Mouse (Mus musculus): Measurements from ENCODE around the gene Nhlrc2. TPM values are rescaled to one million over a fixed set of nuclear protein-coding genes. Genes with fewer than 3 reads are reported as not detected.

Gene Nhlrc2
- polyA plus RNA-seq, 1 experiment = 10.3 TPM

DNA sequence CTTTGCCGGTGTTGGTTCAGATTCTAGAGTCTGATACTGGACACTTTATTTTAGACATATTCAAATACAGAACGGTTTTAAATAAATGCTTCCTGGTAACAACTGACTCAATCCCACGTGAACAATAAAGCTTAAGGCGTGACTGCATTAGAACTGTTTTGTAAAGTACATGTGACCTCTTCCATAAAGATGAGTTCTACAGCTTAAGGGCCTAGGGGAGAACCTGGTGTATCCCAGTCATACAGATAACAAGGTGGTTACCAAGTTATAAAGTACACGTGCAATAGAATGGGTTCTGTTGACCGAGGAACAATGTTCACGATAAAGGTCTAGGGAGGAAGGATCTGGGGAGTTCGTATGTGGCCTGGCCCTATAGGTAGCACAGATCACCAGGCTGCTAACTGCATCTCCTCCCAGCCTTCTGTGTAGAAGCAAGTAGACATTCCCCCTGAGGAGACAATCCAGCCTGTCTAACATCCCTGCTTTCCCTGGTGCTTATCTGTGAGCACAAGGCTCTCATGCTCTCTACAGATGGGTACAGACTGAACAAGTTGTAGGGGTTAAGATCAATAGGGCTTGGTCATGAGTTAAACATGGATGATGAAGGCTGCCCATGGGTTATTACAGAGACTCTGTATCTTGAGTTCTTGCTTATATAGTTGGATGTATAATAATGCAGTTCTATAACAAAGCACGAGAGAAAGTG is 14.5 kb downstream of the Nhlrc2 start:
- DNase-seq (ENCODE audit: extremely low spot score in 1 of 2, low spot score in 1 of 2) = no peak

DNA sequence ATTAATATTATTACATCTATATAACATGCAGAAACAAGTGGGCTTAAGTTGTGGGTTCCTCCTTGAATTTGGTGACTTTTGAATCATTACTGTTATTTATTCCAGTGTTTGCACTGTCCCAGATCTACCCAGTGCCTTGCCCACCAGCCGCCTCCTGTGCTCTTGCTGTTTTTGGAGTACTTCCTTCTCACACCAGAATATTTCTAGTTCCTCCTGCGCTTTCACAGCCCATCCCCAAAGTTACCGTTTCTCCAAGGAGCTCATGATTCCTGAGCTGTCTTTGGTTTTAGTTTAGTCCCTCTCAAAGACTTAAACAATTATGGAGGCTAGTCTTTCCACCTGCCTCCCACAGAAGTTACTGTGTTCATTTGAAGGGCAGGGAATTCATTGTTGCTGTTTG is 15.4 kb downstream of the Nhlrc2 start:
- peak; percentile 62 to 72 for DNase-seq (ENCODE audit: extremely low spot score in 1 of 2, low spot score in 1 of 2)

DNA sequence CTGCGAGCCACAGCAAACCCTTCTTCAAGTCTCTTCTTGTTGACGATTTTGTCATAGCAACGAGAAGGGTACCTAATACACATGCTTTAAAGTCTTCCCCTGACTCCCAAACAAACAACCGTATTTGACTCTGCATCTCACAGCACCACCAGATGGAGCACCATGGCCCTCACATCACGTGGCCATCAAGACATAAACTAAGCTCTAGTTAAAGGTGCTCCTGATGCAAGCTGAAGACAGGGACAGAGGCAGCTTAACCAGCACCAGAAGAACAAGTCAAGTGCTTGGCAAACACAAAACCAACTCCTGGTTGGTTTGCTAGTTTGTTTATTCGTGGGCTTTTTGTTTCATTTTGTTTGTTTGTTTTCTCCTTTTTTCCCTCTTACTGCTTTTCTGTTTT is 17.3 kb downstream of the Nhlrc2 start:
- peak in 1 of 2 experiments; percentile 43 for DNase-seq (ENCODE audit: extremely low spot score in 1 of 2, low spot score in 1 of 2)

DNA sequence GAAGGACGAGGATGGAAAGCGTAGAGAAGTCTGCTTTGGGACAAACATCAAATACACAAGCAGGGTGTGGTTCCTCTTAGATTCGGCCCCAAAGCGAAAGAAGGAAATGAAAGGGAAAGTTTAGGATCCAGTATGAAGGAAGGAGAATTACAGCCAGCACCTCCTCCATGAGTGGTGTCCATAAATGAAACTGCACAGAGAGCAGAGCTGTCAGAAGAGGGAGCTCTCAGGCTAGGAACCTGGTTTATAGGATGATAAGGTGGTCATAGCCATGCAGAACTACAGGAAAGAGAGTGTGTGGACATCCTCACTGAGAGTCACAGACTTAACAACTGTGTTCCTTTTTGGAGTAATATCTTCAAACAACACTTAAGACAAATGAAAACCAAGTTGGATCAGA is 18.0 kb downstream of the Nhlrc2 start:
- peak; percentile 53 to 86 for DNase-seq (ENCODE audit: extremely low spot score in 1 of 2, low spot score in 1 of 2)

DNA sequence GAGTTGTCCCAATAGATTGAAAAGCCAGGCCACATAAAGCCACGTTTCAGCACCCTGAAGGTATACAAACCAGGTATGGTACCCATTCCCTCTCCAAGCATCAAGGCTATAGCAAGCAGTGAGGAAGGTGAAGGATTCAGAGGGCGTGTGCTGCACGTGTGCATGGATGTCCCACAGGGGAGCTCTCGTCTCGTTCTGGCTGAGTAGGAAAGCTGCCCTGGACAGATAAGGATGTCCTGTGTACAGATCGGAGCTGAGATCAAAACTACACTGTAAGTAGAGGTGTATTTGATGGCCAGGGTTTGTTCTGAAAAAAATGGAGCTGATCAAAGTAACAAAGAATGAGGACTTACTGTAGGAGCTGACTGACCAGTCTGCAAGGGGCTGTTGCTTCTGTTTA is 18.9 kb downstream of the Nhlrc2 start:
- no peak for DNase-seq (ENCODE audit: extremely low spot score in 1 of 2, low spot score in 1 of 2)

DNA sequence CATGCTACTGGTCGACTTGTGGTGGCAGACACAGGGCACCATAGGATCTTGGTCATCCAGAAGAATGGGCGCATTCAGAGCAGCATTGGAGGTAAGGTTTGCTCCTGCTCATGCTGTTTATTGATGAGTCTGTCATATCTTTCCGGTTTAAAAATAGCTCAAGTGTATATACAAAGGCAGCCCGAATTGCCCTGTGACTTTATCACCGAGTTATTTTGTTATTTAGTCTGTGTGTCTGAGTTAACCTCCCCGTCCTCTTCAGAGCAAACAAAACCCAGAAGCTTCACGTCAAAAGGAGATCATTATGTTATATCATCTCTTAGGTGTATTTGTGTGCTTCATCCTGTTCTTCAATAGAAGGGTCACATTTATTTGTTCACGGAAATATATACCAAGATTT is 22.7 kb downstream of the Nhlrc2 start:
- DNase-seq (ENCODE audit: extremely low spot score in 1 of 2, low spot score in 1 of 2) = no peak

DNA sequence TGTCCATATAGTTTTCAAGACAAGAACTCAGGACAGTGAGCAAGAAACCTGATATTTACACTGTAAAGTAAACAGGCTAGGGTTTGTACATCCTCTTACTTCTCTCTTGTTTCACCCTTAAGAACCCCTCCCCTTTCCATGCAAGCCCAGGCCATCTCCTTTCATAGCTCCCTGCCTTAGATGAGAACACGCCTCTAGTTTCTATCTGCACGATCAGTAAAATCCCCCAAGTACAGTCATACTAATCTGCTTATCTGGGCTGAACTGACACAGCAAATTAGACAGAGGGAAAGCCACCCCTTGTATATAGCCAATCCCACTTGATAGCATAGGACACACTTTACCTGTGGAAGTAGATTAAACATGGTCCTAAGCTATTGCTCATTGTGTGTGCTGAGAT is 23.2 kb downstream of the Nhlrc2 start:
- DNase-seq (ENCODE audit: extremely low spot score in 1 of 2, low spot score in 1 of 2) = no peak

DNA sequence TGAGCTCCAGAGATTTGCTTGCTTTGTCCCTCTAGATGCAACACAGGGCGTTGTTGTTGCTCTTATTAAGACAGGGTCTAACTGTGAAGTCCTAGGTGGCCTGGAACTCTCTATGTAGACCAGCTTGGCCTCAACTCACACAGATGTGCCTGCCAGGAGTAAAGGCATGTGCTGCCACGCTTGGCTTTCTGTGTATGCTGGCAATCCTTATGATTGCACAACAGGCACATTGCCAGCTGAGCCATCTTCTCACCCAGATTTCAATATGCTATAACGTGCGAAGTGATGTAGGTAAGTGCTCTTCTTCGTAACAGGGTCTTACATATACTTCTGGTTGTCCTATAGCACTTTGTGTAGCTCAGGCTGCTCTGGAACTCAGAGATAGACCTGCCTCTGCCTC is 23.9 kb downstream of the Nhlrc2 start:
- DNase-seq (ENCODE audit: extremely low spot score in 1 of 2, low spot score in 1 of 2) = no peak

DNA sequence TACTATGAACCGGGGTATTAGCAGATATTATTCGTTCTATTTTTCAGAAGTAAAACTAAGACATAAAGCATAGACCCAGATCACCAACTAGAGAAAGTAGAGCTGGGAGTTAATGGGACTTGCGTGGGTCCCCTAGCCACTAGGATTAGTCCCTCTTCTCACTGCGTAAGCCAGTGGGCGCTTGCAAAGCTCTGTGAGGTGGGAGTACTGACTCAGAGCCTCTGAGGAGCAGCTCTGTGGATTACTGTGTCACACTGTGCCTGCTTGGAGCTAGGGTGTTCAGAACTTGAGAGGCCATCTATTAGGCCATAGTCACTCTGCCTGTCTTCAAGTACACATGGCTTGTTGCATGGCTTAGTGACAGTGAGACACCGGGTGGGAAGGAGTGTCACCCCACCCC is 25.1 kb downstream of the Nhlrc2 start:
- DNase-seq (ENCODE audit: extremely low spot score in 1 of 2, low spot score in 1 of 2) = peak; percentile 58 to 74

DNA sequence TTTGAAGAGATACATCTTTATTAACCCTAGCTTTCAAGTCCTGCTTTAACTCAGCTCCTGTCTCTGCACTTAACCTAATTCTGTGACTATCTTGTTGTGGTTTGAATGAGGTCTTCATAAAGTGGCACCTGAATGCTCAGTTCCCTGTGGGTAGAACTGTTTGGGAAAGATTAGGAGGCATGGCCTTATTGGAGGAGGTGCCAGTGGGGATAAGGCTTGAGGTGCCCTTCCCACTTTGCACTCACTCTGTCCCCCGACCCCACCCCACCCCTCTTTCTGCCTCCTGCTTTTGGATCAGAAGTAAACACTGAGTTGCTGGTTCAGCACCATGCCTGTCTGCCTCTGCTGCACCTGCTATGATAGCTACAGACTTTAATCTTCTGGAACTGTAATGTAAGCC is 29.7 kb downstream of the Nhlrc2 start:
- DNase-seq (ENCODE audit: extremely low spot score in 1 of 2, low spot score in 1 of 2) = no peak

DNA sequence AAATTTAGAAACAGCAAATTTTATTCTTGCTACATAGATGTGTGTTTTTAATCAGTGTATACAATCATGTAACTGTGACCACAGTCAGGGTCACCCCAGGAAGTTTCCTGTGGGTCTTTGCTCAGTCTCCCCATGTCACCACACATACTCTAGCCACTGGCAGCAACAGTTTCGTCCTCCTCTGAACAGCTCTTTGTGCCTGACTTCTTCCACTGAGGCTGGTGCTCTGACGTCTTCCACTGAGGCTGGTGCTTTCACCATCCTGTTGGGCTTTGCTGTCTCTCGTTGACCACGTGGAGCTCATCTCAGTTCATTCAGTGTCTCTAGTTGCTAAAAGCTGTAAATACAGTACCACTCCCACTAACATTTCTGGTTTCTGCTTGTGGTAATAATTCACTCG is 33.9 kb downstream of the Nhlrc2 start:
- no peak for DNase-seq (ENCODE audit: extremely low spot score in 1 of 2, low spot score in 1 of 2)

DNA sequence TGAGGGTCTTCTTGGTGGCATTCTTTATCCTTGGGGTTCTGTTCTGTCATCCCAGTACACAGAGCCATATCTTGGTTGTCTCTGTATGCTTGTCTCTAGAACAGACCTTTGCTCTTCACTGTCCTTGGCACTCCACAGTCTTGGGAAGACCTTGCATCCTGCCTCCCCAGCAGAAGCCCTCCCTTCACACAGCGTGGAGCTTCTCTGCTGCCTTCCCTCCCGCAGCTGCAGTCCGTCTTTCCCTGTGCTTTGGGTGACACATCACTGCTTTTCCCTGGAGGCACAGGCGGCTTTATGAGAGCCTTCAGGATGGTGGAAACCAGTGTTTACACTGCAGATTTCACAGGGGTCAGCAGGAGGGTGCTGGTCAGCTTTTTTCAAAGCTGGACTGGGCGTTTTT is 35.7 kb downstream of the Nhlrc2 start:
- no peak for DNase-seq (ENCODE audit: extremely low spot score in 1 of 2, low spot score in 1 of 2)

DNA sequence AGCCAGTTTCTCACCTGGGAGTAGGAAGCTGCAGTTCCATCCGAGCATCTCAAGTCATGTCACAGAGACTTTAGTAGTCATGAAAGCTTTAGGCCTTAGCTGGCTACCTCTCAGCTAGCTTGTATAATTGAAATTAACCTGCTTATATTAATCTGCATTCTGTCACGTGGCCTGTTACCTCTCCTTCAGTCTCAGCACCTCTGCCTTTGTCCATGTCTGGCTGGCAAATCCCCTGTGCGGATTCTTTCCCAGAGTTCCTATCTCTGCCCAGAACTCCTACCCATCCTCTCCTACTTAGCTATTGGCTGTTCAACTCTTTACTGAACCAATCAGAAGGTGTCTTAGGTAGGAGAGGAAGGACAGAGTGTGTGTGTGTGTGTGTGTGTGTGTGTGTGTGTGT is 36.2 kb downstream of the Nhlrc2 start:
- DNase-seq (ENCODE audit: extremely low spot score in 1 of 2, low spot score in 1 of 2) = no peak

DNA sequence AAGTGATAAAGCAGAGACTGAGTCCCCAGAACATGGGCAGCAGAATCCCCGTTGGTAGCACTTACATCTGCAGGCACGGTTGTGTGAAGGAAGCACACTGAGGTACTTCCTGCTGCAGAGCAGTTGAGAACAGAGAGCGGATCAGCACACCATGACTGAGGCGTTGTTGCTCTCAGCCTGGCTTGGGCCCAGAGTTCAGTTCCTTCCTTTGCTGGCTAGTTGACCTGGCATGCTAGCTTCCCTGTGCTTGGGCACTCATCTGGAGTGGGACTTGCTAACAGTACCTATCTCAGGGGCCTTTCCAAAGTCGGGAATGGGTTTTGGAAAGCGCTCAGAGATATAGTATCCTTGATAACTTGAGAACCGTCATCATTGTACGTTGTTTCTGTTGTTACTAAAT is 38.3 kb downstream of the Nhlrc2 start:
- DNase-seq (ENCODE audit: extremely low spot score in 1 of 2, low spot score in 1 of 2) = no peak

DNA sequence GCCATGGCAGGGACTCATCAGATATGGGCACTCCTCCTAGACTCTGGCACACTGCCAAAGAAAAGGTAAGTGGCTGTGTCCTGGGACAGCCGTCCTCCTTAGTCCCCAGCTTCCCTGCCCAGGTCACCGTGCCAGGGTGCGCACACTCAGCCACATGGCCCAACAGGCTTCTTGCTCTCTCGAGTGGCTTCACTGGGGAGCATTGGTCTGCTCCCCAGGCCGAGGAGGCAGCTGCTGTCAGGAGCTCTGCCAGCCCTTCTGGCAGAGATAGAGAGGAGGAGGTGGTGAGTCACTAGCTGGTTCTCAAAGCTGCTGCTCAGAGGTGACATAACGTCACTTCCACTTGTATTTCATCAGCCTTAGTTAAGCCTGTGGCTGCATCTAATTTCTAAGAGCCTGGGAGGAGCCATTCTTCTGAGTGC is 40.2 kb downstream of the Nhlrc2 start:
- peak; percentile 78 to 79 for DNase-seq (ENCODE audit: extremely low spot score in 1 of 2, low spot score in 1 of 2)

DNA sequence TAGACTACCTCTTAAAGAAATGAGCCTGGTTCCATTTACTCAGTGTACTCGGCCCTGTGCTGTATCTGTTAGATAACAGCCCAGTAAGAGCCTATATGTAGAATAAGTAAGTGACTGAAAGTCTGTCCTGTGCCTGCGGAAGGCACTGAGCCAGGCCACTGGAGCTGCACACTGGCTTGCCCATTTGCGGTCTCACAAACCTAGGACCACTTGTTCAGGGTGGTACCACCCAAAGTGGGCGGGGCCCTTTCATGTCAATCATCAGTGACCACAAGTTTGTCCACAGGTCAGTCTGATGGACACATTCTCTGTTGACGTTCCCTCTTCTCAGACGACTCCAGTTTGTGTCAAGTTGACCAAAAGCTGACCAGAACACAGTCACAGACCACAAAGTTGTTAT is 40.9 kb downstream of the Nhlrc2 start:
- no peak for DNase-seq (ENCODE audit: extremely low spot score in 1 of 2, low spot score in 1 of 2)

DNA sequence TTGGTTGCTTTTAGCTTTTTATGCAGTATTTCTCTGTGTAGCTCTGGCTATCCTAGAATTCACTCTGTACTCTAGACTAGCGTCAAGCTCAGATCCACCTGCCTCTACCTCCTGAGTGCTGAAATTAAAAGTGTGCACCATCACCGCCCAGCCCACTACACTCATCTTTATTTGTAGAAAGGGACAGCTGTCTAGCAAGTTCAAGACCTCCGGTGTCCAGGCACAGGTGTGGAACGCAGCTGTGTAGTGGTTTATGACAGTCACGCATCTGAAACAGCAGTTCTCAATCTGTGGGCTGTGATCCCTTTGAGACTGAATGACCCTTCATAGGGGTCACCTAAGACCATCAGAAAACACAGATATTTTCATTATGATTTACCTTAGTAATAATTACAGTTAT is 41.4 kb downstream of the Nhlrc2 start:
- no peak for DNase-seq (ENCODE audit: extremely low spot score in 1 of 2, low spot score in 1 of 2)

DNA sequence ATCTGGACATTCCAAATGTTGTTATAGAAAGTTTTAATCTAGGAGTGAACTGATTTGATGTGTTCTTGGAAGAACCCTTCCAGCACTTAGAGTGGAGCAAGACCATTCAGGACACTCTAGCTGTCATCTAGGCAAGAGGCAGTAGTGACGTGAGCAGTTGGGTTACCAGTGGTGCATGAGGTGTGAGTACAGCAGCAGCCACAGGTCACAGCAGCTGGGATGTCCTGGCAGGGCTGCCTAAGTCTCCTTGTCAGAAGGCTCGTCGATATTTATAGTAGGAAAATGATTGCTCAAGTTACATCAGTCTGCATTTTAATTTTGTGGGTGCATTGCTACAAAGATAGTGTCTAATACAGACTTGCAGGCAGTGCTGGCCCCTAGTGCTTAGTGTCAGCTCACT is 42.2 kb downstream of the Nhlrc2 start:
- no peak for DNase-seq (ENCODE audit: extremely low spot score in 1 of 2, low spot score in 1 of 2)

DNA sequence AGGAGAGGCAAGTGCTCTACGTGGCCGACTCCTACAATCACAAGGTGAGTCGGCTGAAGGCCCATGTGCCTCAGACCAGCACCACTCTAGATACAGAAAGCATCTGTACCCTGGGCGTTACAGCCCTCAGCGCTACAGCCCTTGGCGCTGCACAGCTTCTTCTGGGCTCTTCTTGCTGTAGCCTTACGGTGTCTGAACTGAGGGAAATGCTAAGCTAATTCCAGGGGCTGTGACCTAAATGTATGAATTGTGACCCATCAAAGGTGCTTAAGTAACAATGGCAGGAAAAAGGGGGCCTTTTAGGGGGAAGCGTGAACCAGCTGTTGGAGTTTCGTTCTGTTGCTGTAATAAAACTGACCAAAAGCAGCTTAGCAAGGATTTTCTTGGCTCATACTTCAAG is 44.4 kb downstream of the Nhlrc2 start:
- no peak for DNase-seq (ENCODE audit: extremely low spot score in 1 of 2, low spot score in 1 of 2)

DNA sequence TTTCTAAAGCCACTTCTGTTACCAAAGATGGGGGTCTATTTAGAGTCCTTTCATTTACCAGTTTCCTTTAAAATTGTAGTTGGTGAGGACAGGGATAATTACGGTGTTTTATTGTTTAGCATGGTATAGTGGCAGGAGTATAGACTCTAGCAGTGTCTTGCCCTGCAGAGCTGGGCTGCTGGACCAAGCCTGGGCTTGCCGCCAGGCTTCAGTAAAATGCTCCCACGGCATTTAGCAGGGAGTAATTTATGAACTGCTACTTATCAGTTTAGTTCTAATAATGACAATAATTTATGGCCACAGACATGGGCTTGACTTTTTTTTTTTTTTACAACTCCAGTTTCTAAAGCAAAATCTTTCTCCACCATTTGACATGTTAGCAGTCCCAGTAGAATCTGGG is 51.9 kb downstream of the Nhlrc2 start:
- DNase-seq (ENCODE audit: extremely low spot score in 1 of 2, low spot score in 1 of 2) = no peak

DNA sequence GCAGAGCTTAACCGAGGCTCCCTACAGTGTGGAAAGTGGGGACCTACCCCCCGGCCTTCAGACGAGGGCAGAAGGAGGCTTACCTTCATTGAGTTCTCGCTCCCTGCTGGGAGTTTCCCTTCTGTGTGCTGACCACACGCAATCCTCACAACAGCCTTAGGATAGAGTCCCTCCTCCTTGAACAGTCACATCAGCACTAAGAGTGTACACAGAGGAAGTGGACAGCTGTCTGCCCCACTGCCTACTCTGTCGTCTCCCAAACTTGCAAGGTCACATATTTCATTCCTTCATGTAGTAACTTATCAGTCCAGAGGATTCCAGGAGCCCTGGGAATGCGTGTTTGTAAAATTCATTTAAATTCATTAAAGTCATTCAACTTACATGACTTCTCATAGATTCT is 52.7 kb downstream of the Nhlrc2 start:
- no peak for DNase-seq (ENCODE audit: extremely low spot score in 1 of 2, low spot score in 1 of 2)

DNA sequence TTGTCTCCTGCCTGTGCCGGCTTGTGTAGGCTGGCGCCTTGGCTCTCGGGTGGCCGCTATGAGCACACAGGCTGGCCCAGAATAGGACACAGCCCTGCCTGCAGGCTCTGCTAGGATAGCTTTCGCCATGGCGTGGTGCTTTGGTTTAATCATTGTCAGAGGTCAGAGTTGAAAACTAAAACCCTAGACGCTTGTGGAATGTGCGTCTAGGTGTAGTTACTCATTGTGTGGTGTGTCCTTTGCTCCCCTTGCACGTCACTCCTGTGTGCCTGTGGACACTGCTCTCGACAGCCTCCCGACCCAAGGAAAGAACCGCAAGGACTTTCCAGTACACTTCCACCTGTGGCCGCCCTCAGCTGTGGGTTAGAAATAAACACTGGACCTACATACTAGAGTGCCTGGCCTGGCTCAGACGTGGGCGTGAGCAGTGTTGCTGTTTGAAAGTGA is 53.9 kb downstream of the Nhlrc2 start:
- DNase-seq (ENCODE audit: extremely low spot score in 1 of 2, low spot score in 1 of 2) = no peak

DNA sequence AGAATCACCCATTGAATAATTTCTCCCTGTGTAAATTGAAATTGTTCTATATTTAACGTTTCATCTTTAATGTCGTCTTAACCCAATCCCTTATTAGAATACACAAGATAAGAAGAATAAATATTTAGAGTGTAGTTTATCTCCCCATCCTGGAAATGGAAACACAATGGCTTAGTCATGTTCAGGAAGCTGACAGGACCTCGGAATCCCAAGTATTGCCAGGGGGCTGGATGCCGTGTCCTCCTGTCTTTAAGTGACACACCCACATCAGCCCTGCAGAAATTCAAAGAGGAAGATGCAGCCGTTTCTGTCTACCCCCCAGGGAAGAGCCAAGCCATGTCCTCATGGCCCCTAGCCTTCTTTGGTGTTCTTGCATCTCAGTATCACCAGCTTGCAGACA is 60.9 kb downstream of the Nhlrc2 start:
- no peak for DNase-seq (ENCODE audit: extremely low spot score in 1 of 2, low spot score in 1 of 2)
